Mouse (Mus musculus) adrenal gland (tissue): Measurements from ENCODE around the gene Hist2h2ab.
"Not testable (repeated sequence)": the region's sequence is repeated elsewhere in the genome, so short reads cannot be mapped to it uniquely, and the experiment has no call there.

Experiments used
- intact Hi-C: fragments of 180-260 bp; cut with DNase I; formaldehyde crosslinking; loops from one replicate; pipeline ENCODE4 v1.15.1; 2025
- long read RNA-seq, 2 experiments: library from polyadenylated mRNA; unstranded; transcript quantifications; one replicate each; pipeline ENCODE4 v2.0.0; 2020; ENCODE audit warnings: borderline replicate concordance in 1 of 2; ENCODE audit not compliant: insufficient replicate concordance in 1 of 2

The Hist2h2ab gene
- long read RNA-seq, experiment 1, result 0 reads
- long read RNA-seq, experiment 2, result 0 reads

DNA sequence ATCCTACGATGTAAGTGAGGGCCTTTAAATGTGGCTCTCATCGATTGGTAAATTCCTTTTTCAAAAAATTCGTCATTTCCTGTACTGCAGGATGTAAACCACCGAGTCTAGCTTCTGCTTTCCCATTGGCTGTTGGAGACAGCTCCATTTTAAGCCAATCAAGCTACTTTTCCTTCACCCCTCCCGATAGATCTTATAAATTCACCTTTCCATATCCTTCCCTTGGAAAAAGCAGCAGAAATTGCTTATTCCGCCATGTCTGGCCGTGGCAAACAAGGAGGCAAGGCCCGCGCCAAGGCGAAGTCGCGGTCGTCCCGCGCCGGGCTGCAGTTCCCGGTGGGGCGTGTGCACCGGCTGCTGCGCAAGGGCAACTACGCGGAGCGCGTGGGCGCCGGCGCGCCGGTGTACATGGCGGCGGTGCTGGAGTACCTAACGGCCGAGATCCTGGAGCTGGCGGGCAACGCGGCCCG lies at the start of gene Hist2h2ab, which contains the start of gene Bola1:
Gene Hist2h2ab (plus strand): TSS at position 205 of the 470 bp plus-strand sequence.
Gene Bola1 (minus strand): TSS at position 49 of the 470 bp plus-strand sequence.
- intact Hi-C loops, result loop anchor here (2.0 to 5.0 kb wide), 3 partner anchors 25 to 57 kb away; partner anchors contain the start of genes Hist2h2aa1, Hist2h4 and Mtmr11

DNA sequence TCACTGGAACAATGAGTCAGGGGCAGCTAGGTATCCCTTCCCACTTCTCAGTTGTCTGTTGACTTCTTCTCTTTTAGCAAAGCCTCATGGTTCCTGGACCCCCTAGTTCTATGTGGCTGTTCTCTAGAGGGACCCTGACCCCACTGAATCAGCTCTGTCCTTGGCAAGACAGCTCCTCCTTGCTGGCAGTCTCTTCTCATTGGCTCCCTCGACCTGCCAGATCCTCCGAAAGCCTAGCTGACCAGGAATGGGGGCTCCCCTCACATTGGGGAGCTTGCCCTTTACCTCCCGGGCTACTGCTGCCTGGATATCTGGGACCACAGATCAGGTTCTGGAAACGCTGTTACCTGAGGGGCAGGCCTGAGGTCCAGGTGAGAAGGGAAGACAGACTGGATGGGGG lies 49.4 kb upstream of the Hist2h2ab start:
- intact Hi-C loops, result no loop called here

DNA sequence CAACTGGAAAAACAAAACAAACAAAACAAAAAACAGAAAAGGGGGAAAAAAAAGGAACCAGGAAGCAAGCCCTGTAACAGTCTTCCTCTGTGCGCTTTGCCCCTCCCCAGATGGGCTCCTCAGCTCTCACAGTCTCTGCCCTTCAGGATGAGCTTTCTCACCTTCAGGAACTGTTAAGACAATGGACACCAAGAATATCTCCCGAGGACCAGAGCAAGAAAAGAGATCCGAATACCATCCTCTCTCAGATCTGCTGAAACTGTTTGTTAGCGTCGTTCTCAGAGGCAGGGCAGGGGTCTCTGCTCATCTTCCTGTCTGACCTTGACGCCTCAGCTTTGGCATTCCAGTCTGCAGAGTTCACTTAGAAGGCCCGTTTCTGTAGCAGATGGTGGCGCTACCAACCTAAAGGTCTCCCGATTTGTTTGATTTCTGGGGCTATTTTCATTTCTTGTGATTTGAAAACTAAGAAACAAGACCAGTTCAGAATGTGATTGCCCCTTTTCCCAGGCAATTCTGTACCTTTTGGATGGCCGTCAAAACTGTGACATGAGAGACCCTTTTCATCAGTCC lies 48.6 kb upstream of the Hist2h2ab start:
- intact Hi-C loops, result no loop called here

DNA sequence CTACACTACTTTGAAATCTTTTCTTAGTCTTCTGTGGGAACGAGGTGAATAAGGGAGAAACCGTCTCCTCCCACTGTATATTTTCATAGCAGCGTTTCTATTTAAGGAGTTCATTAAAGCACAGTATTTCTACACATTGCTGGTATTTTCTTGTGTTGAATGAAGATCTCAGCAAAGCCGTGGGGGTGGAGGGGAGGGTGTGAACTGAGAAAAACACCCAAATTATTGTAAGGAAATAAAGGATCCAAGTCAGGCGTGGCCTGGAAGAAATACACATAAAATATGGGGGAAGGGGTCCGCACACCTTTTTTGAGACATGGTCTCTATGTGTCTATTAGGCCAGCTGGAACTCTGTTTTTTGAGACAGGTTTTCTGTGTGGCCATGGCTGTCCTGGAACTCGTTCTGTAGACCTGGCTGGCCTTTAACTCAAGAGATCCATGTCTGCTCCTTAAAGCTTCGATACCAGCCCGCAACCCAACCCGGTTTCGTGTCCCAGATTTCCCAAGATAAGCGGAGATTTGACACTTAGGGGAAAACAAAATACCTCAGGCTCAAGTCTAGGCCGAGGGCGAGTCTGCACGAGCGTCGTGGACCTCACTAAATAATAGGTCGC lies 48.0 kb upstream of the Hist2h2ab start:
- intact Hi-C loops, result no loop called here

DNA sequence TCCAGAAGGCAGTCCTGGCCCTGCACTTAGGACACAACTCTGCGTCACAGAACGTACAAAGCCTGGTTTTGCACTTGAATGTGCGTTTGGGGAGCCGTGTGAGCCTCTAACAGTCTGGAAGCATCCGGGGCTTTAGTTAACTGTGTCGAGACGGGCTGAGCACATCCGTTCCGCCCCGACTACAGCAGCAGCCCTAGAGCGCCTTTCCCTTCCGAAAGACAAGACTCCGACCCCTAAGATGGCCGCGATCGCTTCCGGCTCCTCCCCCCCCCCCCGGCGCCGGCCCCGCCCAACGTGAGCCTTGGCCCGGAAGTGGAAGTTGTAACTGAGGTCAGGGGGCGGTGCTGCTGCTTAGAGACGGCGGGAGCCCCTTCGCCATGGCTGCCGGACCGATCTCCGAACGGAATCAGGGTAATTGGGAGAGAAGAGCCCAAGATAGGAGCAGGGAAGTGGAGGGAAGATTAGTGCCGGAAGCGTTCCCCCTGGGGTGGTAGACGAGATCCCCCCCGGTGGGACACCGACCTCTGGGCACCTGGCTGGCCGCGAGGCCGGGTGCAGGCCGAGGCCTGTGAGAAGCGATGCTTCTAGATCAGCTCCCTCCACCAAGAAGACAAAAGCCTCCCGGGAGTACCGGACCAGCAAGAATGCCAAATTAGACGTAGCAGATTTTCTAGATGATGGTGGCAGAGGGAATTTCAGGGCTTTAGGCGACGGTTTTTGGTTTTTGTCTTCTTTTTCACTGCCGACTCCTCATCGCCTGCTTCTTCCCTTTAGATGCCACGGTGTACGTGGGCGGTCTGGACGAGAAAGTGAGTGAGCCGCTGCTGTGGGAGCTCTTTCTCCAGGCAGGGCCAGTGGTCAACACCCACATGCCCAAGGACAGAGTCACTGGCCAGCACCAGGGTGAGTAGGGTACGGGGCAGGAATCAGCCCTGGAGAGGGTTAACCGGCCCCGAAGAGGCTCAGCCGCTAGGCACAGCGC lies 47.2 kb upstream of the Hist2h2ab start, which contains the start of gene Sf3b4:
Gene Sf3b4 (plus strand): TSS at position 136 of the 982 bp plus-strand sequence.
- intact Hi-C loops, result no loop called here

DNA sequence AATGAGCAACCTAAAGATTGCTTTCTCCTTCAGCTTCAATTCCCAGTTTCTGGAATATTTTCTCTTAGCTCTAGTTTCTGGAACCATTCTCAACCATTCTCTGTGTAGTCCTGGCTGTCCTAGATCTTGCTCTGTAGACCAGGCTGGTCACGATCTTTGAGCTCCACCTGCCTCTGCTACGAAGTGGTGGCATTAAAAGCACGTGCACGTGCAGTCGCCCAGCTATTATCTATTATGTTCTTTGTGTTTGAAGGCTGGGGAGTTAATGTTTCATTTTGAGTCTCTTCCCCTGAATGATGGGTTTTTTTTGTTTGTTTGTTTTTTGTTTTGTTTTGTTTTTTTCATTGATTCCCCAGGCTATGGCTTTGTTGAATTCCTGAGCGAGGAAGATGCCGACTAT lies 46.5 kb upstream of the Hist2h2ab start:
- intact Hi-C loops, result no loop called here

DNA sequence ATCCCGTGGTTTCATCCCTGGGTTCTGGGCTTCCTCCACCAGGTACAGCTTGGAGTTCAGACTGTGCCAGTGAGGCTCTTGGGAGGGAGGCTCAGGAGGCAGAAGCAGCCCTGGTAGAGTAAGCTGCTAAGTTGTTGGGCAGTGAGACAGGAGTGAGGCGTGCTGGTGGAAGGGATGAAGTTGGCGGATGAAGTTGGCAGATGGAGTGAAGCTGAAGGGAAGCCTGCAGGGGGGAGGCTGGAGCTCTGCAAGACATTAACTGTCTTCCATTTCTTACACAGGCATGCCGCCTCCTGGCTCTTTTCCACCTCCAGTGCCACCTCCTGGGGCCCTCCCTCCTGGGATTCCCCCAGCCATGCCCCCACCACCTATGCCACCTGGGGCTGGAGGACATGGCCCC lies 45.6 kb upstream of the Hist2h2ab start:
- intact Hi-C loops, result not testable (repeated sequence)

DNA sequence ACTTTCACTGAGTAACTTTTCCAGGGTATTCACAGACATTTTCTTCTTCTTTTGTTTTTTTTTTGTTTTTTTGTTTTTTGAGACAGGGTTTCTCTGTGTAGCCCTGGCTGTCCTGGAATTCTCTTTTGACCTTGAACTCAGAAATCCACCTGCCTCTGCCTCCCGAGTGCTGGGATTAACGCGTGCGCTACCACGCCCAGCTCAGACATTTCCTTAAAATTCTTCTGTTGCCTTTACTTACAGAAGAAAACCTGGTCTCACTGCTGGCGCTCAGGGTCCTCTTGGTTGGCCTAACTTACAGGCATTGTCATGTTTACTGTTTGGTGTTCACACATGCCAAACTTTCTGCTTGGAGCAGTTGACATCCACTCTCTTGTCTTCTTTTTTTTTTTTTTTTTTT lies 44.4 kb upstream of the Hist2h2ab start:
- intact Hi-C loops, result no loop called here

DNA sequence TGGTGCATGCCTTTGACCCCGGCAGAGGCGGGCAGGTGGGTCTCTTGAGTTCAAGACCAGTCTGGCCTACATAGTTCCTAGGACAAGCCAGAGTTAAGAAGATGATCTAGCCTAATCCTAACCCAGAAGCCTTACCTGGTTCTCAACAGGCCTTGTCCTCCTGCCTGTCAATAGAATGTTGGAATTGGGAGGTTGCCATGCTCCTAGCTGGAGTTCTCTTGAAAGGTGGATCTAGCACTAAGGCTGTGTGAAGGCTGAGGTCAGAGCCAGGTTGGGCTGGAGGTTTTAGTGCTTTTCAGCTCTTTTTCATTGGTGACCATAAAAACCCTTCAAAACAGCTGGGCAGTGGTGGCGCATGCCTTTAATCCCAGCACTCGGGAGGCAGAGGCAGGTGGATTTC lies 41.2 kb upstream of the Hist2h2ab start:
- intact Hi-C loops, result no loop called here

DNA sequence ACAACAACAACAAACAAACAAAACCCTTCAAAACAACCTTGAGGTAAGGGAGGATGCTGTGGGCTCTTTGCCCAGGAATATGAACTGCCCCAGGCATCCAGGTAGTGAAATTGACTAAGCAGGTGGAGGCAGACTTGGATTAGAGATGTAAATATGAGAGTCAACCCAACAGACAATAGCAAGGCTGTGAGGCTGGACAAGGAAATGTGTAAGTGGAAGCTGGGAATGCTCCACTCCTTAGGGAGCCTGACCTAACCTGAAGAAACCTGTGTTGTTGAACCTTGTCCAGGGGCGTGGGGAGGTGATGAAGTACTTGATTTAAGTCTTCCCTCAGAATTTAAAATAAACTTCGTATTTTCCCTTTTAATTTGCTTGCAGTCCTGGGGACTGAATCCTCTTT lies 40.8 kb upstream of the Hist2h2ab start:
- intact Hi-C loops, result no loop called here

DNA sequence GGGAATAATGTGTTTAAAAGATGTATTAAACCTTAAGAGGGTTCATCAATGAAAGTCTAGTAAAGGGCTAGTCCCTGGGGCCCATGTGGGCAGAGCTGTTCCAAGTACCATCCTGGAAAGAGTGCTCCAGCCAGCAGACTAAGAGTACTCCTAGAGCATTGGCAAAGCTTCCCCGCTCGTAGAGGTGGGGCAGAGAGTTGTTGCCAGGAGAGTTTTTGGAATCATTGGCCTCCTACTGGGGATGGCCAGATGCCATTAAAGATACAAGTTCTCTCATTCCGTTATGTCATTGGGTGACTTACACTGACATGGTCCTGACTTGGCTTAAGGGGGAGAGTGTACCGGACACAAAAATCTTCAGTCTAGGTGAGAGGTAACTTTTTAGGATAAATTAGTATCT lies 40.1 kb upstream of the Hist2h2ab start:
- intact Hi-C loops, result no loop called here

DNA sequence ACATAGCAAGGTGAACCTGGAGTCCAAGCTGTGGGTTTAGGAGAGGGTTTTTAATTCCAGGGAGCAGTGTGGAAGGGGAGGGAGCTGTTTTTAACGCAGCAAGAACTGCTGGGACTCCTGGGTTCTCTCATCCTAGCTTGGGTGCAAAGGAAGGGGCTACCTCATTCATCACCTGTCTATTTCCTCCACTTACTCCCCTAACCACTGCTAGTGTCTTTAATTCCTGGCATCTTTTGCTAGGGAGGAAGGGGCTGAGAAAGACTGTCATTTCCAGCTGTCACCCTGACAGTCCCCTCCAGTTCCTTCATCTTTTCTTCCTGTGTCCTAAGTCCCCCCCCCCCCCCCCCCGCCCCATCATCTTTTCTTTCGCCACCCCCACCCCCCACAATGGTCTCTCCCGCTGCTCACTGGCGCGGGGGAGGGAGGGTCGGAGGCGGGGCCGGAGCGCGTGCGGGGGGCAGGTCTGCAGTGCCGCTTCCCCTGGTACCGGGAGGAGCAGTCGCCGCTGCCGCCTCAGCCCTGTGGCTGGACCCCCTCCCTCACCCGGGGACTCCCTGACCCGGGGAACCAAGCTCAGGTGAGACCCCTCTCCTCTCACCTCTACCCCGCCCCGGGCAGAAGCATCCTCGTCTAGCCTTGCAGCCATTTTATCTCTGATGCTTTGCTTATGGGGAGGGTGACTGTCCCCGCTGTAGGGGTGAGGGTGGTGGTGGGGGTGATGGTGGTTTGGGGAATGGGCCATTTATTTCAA lies 38.8 kb upstream of the Hist2h2ab start, which contains the start of gene Sv2a:
Gene Sv2a (plus strand): TSS at position 425 of the 751 bp plus-strand sequence.
- intact Hi-C loops, result no loop called here

DNA sequence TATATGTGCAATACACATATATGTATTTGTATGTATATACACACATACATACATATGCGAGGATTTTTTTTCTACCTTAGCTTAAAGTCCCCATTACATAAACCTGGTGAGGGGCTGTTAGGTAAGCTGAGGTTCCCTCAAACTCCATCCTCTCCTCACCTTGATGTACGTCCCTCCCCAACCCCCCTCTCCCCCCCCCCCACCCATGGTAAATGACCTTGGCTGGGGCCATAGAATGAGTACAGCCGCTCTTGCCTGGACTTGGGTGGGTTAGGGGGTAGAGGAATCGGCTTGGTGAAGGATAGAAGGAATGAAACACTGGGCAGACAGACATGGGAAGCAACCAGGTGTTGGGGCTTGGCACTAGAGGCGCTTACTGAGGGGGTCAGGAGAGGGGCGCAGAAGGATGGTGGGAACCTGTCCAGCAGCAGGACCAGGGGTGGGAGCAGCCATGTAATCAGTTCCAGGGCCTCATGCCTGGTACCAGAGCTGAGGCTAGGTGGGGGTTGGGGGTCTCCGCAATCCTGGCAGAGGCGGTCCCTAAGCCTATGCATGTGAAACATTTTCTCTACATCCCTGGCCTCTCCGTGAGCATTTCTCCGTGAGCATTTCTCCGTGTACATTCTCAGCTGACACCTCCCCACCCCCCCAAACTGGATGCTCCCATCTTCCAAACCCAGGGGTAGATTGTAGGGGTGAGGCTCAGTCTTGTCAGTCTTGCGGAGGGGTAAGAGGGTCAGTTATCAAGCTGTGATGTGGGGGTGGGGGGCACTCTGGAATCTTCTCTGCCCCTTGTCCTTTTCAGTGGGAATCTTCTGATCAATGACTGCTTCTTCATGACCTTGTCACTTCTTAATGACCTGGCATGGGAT lies 37.9 kb upstream of the Hist2h2ab start:
- intact Hi-C loops, result no loop called here

DNA sequence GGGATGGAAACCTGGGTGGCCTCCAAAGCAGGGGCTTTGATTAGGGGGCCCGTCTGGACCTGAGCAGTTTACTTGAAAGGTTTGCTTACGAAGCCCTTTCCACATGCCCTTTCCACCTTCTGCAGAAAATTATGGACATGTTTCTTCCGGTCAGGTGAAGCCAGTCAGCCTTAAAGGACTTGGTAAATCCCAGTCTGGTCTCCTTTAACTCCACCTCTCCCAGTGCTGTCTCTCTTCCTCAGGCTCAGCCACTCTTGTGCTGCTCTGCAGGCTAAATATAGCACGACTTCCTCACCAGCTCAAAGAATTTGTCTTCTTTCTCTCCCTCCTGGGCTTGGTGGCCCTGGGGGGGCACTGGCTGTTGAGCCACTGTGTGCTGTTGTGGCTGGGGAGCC lies 37.3 kb upstream of the Hist2h2ab start:
- intact Hi-C loops, result no loop called here

DNA sequence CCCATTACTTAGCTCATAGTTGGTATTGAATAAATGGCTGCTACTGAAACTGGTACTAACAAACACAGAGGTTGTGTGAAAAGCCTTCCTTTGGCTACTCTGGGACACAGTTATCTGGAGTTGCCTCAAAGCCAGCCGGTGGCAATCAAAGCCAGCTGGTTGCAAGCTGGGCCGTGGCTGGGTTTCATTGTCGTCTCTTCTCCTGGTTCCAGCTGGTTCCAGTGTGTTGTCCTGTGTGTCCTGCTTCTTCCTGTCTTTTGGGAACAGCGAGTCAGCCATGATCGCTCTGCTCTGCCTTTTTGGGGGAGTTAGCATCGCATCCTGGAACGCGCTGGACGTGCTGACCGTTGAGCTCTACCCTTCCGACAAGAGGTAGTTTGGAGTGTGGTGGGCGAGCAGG lies 26.7 kb upstream of the Hist2h2ab start:
- intact Hi-C loops, result no loop called here

DNA sequence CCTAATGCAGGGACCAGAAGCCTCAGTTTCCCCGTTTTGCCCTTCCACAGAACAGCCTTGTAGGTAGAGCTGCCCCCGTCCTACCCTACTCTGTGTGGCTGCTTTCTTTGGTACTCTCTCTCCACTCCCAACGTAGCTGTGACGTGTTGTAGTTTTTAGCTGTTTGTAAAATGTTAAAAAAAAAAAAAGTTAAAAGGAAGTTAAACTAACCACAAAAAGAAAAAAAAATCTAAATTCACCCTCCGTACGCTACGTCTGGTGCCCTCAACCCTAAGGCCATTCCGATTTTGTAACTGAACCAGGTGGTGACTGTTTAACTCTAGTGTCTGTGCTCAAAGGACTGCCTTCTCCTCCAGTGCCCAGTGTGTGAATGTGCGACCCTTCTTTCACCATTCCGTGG lies 24.7 kb upstream of the Hist2h2ab start:
- intact Hi-C loops, result no loop called here

DNA sequence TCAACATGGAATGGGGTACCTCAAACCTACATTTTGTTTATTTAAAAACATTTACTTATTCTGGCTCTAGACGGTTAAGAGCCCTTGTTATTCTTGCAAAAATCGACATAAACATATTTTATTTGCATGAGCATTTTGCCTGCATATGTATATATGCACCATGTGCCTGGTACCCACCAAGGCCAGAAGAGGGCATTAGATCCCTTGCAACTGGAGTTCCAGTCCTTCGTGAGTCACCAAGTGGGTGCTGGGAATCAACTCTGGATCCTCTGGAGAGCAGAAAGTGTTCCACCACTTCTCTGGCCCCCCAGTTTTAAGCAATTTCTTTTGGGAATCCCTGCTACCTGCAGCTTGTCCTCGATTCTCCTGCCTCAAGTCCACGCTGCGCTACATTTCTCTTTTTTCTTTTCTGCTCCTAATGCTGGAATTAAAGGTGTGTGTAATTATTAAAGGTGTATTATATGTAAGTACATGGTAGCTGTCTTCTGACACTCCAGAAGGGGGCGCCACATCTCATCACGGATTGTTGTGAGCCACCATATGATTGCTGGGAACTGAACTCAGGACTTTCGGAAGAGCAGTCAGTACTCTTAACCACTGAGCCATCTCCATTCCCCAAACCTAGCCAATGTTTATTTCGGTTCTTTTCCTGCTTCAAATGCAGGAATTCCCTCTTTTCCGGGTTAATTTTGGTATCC lies 23.9 kb upstream of the Hist2h2ab start:
- intact Hi-C loops, result no loop called here

DNA sequence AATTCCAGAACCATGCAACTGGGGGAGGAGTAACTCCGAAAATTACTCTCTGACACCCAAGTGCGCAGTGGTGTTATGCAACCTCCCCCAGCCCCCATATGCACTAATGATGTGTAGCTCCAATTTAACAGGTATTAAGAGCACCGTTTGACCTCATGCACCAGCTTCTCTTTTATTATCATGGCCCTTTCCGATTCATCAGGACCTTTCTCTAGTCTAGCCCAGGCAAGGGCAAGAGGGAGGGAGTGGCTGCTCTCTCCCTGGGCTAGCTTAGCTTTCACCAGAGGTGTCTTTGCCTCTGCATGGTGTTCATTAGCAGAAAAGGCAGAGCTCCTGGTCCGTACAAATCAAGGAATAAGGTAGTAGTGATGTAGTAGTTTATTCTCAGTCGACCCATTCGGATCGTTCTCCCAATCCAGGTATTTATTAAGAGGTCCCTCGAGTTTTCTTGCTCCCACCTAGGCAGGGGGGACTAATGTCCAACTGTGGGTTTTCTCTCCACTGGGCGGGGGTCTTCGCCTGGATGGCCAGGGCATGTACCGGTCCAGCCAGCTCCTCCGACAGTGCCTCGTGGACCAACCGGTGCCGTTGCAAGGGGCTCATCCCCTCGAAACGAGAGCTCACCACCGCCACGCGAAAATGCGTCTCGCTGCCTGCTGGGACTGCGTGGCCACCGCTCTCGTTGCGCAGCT lies 23.1 kb upstream of the Hist2h2ab start:
- intact Hi-C loops, result no loop called here
